Mouse (Mus musculus): ENCODE data around the gene Lime1.

The Lime1 gene

DNA sequence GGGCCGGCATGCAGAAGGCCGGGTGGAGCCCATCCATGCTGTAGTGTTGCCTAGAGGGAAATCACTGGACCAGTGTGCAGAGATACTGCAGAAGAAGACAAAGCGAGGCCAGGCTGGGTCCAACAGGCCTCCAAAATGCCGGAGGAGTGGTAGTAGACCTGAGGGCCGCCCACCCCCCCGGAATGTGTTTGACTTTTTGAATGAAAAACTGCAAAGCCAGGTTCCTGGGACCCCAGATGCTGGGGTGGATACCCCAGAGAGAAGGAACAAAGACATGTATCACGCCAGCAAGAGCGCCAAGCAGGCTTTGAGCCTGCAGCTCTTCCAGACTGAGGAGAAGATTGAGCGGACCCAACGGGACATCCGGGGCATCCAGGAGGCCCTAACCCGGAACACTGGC, at the start of gene Lime1:
Gene Lime1 (plus strand): TSS at position 301 of the 400 bp plus-strand sequence.
- no peak for DNase-seq (ENCODE audit: low spot score)

DNA sequence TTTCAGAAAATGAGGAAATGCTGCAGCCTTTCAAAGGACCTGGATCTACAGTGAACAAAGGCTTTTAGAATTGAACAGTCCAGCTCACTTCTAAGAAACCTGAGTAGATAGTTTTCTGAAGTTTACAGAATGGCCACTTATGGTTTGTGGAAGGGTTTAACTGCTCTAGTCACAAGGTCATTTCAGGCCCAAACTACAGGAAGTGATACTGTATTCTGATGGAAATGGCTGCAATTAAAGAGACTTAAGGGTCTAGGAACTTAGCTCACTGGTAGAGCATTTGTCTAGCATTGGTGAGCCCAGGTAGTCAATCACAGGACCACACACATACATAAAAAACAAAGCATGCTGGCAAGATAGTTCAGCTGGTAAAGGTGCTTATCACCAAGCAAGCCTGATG, 47.3 kb upstream of the Lime1 start:
- DNase-seq (ENCODE audit: low spot score), result no peak

- DNase-seq (ENCODE audit: low spot score), result peak; percentile 78
Observed at GRCm38 (mm10) chr2:181334023-181334422, 45.9 kb upstream of the Lime1 start.

DNA sequence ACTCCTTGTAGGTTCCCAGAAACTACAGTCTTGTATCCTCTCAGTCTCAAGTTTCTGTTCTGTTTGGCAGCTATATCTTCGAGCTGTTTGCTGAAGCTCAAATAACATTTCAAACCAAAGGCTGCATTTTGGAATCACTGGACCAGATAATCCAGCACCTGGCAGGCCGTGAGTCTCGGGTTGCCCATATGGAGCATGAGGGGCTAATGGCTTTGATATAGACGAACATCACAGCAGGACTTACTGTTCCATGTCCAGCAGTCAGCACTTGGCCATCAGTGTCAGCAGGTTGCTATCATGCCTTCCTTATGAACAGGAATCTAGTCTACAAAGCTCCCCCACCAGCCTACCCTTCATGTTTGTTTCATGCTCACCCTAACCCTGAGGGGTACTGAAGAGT, 39.5 kb upstream of the Lime1 start:
- DNase-seq (ENCODE audit: low spot score), result no peak

GRCm38 (mm10) chr2:181342766-181343165, 37.1 kb upstream of the Lime1 start:
- DNase-seq (ENCODE audit: low spot score), result peak; percentile 54

DNA sequence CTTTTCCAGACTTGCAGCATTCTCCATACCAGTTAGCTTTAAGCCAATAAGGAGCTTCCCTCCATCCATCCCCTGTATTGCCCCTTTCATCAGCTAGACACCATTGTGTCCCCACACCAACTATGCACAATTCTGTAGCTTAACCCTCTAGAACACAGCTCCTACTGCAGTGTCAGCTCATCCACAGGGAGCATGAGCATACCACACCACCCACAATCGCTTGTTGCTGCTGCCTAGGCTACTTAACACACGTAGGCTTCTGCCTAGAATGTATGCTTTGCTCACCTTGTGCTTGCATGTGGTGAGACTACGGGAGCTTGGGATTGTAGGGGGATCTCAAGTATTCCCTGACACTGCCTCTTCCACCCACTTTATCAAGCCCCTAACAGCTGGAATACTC, 23.1 kb upstream of the Lime1 start:
- no peak for DNase-seq (ENCODE audit: low spot score)

GRCm38 (mm10) chr2:181363946-181364345, 15.9 kb upstream of the Lime1 start:
- no peak for DNase-seq (ENCODE audit: low spot score)

- no peak for DNase-seq (ENCODE audit: low spot score)
Observed at GRCm38 (mm10) chr2:181364487-181364859, 15.4 kb upstream of the Lime1 start.

DNA sequence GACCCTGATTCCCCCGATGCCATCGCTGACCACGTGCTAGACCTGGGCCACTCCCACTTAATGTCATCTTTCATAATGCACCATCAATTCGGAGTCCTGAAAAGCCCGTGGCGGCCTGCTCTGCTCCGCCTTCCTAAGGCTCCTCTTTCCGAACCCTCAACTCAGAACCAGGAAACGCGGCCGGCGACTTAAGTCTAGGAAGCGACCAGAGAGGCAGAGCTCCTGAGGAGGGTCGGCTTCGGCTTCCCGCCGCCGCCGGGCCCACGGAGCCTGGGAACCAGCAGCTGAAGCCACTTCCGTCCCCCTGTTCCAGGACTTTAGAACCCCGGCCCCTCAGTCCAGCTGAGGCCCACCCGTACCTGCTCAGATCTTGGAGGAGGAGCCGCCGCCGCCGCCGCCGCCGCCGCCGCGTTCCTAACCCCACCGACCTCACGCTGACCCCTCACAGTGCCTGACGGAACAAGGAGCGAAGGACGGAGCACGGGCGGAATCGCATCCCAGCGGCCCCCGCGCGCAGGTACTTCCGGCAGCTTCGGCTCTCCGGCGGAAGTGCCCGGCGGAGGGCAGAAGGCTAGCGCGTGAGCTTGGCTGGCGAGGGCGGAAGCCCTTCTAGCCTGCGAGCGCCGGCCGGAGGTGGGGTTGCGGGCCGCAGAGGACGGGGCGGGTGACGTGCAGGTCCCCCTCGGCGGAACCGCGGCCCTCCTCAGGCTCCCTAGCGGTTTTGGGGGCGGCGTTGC, 14.8 kb upstream of the Lime1 start, which contains the start of the genes Zgpat and Arfrp1:
Gene Zgpat (plus strand): TSS at position 69 of the 737 bp plus-strand sequence.
Gene Arfrp1 (minus strand): TSS at position 545 of the 737 bp plus-strand sequence.
- peak; percentile 89 for DNase-seq (ENCODE audit: low spot score)

DNA sequence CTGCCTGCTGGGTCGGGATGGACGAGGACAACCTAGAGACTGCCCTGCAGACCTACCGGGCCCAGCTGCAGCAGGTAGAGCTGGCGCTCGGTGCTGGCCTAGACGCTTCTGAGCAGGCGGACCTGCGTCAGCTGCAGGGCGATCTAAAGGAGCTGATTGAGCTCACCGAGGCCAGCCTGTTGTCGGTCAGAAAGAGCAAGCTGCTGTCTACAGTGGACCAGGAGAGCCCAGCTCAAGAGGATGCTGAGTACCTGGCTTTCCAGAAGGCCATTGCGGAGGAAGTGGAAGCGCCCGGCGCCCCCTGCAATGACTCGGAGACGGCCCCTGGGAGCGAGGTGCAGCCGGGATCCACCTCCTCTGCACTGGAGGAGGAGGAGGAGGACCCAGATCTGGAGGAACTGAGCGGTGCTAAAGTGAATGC, 14.2 kb upstream of the Lime1 start:
- no peak for DNase-seq (ENCODE audit: low spot score)

DNA sequence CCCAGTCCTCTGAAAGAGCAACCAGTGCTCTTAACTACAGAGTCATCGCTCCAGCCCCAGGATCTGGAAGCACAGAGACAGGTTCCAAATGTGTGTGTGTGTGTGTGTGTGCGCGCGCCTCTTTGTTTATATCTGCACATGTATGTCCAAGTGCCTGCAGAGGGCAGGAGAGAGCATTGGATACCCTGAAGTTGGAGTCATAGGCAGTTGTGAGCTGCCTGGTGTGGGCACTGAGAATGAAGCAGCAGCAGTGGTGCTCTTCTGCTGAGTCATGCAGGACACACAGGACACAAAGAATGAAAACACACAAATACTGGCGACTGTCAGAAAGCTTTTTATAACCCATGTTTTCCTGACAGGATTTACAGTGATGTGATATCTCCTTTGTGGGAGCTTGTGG, 9.9 kb upstream of the Lime1 start:
- DNase-seq (ENCODE audit: low spot score), result no peak

GRCm38 (mm10) chr2:181375787-181376186, 4.1 kb upstream of the Lime1 start:
- DNase-seq (ENCODE audit: low spot score), result no peak

DNA sequence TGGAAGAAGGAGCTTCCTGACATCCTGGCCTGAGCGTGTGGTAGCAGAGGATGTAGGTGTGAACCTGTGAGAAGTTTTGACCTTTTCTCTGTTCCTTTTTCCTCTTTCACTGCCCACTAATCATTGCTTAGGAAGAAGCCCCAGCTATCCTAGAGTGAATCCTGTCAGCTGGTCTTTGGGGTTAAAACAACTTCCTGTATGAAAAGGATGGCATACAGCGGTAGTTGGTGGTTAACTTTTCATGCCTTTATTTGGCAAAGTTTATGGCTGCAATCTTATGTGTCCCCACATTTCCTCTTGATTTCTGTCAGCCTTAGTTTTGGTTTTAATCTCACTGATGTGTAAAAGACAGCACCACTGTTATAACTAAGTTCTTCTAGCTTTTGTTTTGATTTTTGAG, 2.6 kb upstream of the Lime1 start:
- DNase-seq (ENCODE audit: low spot score), result no peak

DNA sequence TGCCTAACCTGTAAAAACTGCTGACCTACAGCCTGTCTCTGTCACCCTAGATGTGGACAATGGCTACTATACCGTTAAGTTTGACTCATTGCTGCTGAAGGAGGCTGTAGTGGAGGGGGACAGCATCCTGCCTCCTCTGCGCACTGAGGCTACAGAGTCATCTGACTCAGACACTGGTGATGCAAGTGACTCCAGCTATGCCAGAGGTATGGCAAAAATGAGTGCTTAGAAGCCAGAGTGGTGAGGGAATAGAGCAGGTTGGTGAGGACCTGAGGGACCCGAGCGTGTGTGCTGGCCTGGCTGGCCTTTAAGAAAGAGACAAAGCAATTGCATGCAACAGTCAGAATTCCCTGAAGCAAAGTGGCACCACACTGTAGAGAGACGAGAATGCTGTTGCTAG, 1.2 kb upstream of the Lime1 start:
- no peak for DNase-seq (ENCODE audit: low spot score)

DNA sequence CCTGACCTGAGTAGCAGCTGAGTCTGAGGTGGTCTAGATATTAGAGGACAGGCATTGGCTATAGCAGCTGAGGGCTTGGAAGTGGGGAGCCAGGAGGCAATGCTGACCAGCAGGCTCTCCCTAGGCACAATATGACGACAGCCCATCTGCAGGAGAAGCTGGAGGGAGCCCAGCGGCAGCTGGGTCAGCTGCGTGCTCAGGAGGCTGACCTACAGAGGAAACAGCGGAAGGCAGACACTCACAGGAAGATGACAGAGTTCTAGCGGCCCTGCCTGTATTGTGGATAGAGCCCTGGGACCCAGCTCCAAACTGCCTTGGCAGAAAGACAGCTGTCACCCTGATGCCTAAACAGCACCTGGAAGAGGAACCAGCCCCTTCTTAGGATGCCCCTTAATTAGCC, 373 bp downstream of the Lime1 start:
- DNase-seq (ENCODE audit: low spot score), result no peak

- DNase-seq (ENCODE audit: low spot score), result no peak
Observed at GRCm38 (mm10) chr2:181381107-181381506, 1.2 kb downstream of the Lime1 start.

- no peak for DNase-seq (ENCODE audit: low spot score)
Observed at GRCm38 (mm10) chr2:181381631-181382306, 1.9 kb downstream of the Lime1 start.

- DNase-seq (ENCODE audit: low spot score), result no peak
Observed at GRCm38 (mm10) chr2:181384463-181384862, 4.6 kb downstream of the Lime1 start.

DNA sequence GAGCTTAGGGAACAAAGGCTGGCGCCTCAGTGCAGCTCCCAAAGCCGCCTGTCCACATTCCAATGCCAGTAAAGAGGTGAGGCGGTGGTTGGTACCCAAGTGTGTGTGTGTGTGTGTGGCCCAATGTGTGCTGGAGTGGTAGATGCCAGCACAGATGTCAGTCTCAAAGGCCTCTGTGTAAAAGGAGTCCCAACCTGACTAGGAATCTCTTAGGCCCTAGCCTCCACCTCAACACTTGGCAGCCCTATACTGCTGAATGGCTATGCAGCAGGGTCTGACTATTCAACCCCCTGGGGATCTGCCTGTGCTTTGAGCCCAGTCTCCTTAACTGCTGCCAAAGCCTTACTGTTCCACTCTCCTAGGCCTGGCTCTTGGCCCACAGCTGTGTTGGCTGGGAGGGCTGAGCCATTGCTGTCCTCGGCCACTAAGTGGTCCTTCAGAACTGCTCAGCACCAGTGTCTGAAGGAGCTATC, 5.1 kb downstream of the Lime1 start:
- DNase-seq (ENCODE audit: low spot score), result peak; percentile 74

DNA sequence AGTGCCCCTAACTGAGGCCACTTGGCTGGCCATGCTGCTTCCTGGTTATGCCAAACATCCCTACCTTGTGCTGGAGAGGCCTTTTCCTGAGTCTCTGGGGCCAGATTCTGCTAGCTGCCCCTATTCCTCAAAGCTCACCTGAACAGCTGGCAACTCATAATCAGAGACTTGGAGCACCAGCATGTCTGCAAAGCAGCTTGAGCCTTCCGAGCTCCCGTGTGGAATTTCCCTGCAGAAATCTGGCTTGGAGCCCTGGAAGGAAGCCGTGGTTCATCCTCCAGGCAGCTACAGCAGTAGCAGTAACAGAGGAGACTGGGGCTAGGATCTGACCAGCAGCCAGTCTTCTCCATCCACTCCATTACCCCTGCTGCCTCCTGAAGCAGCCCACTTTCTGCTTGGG, 6.0 kb downstream of the Lime1 start:
- no peak for DNase-seq (ENCODE audit: low spot score)

GRCm38 (mm10) chr2:181386663-181387210, 6.9 kb downstream of the Lime1 start:
- DNase-seq (ENCODE audit: low spot score), result no peak

DNA sequence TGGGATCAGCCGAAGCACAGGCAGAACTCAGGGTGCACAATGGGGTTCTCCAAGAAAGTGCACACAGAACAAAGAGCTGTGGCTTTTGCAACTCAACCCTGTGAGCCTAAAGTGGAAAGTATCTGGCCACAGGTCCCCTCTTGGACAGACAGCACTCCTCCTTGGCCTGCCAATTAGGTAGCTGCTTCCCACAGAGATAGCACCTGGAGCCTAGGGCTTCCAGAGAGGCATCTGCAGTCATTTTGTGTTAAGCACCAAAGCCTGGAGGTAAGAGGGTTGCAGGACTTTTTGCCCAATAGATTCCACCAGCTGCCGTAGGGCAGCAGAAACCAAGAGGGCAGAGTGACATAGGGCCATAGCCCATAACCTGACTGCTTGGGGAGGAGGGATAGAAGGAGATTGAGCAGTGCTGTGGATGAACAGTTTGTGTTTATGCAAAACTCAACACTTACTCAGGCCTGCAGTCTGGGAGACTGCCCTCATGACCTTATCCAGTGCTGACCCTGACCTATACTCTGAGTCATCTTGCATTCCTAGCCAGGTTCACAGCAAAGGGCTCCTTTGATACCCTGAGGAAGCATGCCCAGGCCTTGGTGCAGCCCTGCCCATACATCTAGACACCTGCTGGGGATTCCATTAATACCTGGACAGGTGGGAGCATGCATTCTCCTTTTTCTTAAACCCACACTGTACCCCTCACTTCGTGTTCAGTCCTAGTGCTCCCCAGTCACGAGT, 10.4 kb downstream of the Lime1 start:
- DNase-seq (ENCODE audit: low spot score), result no peak

Measured in testis, postnatal 10 days (tissue).